Mouse (Mus musculus): ENCODE data around the gene Dok5. TPM values are rescaled to one million over a fixed set of nuclear protein-coding genes. Genes with fewer than 3 reads are reported as not detected.

Gene Dok5
- polyA plus RNA-seq, 1 experiment from 2014 or later = 59.1 TPM

- peak overlapping the region; percentile 59 for H3K4me3 ChIP-seq (replicated peaks; ENCODE audit: low read length)
- 18% methylated on average over 6 of the region's 6 CpGs for WGBS
- ATAC-seq (ENCODE audit: low FRiP score) = peak; percentile 37; the same call in 1 of the 2 replicates
- H3K27ac ChIP-seq = peak overlapping the region; percentile 86
- H3K4me2 ChIP-seq (replicated peaks) = peak overlapping the region; percentile 76
- H3K9ac ChIP-seq = peak overlapping the region; percentile 68
- H3K9me3 ChIP-seq (ENCODE audit: control insufficient read depth, low read length) = no peaks in the 10 kb centered on the region
- no peaks in the 10 kb centered on the region for H3K36me3 ChIP-seq (replicated peaks; ENCODE audit: control insufficient read depth, insufficient read depth)
- H3K4me1 ChIP-seq (replicated peaks; ENCODE audit: control insufficient read depth, insufficient read depth, low read length) = peaks cover 28% of the 10 kb centered on the region
- H3K27me3 ChIP-seq (ENCODE audit: control insufficient read depth, insufficient read depth, low read length) = no peaks in the 10 kb centered on the region
- DNase-seq (ENCODE audit: low spot score) = no peak
Observed at GRCm38 (mm10) chr2:170731205-170731604, 402 bp upstream of the Dok5 start.

DNA sequence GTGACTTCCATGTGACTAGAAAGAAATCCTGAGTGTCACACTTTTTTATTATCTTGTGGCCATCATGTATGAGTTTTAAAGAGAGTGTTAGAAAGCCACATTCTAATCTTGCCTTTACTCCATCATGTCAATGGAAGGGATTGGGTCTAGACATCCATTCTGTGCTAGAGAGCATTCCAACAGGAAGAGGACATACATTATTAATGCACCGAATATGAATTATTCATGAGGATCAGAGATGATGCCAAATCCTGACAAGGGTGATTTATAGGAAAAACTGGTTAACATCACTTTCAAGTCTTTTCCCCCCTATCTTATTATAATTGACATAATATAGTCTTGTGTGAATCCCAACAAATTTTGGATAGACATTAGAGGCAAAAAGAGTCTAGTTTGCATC is 2.1 kb downstream of the Dok5 start:
- H3K4me1 ChIP-seq (replicated peaks; ENCODE audit: control insufficient read depth, insufficient read depth, low read length) = peaks cover 28% of the 10 kb centered on the region
- no peaks in the 10 kb centered on the region for H3K9me3 ChIP-seq (ENCODE audit: control insufficient read depth, low read length)
- peak overlapping the region; percentile 59 for H3K4me3 ChIP-seq (replicated peaks; ENCODE audit: low read length)
- no peak overlapping the region; the same call in 1 of the 2 replicates for H3K27ac ChIP-seq
- peak overlapping the region; percentile 76 for H3K4me2 ChIP-seq (replicated peaks)
- ATAC-seq (ENCODE audit: low FRiP score) (no peak), DNase-seq (ENCODE audit: low spot score) (peak; percentile 59)
- WGBS = 60% methylated on average over 1 of the region's 1 CpGs
- no peaks in the 10 kb centered on the region for H3K36me3 ChIP-seq (replicated peaks; ENCODE audit: control insufficient read depth, insufficient read depth)
- H3K27me3 ChIP-seq (ENCODE audit: control insufficient read depth, insufficient read depth, low read length) = no peaks in the 10 kb centered on the region
- no peak overlapping the region for H3K9ac ChIP-seq

- DNase-seq (ENCODE audit: low spot score) (no peak), ATAC-seq (ENCODE audit: low FRiP score) (no peak)
- H3K4me2 ChIP-seq (replicated peaks) = peak overlapping the region; percentile 76
- H3K4me1 ChIP-seq (replicated peaks; ENCODE audit: control insufficient read depth, insufficient read depth, low read length) = peaks cover 28% of the 10 kb centered on the region
- H3K36me3 ChIP-seq (replicated peaks; ENCODE audit: control insufficient read depth, insufficient read depth) = no peaks in the 10 kb centered on the region
- no peaks in the 10 kb centered on the region for H3K27me3 ChIP-seq (ENCODE audit: control insufficient read depth, insufficient read depth, low read length)
- H3K9me3 ChIP-seq (ENCODE audit: control insufficient read depth, low read length) = no peaks in the 10 kb centered on the region
- no peak overlapping the region for H3K9ac ChIP-seq
- no peak overlapping the region for H3K27ac ChIP-seq
- peak overlapping the region; percentile 59; the same call in 1 of the 2 replicates for H3K4me3 ChIP-seq (replicated peaks; ENCODE audit: low read length)
- 43% methylated on average over 3 of the region's 3 CpGs for WGBS
Observed at GRCm38 (mm10) chr2:170734446-170734845, 2.8 kb downstream of the Dok5 start.

- WGBS = 88% methylated on average over 9 of the region's 9 CpGs
Observed at GRCm38 (mm10) chr2:170738446-170738845, 6.8 kb downstream of the Dok5 start.

DNA sequence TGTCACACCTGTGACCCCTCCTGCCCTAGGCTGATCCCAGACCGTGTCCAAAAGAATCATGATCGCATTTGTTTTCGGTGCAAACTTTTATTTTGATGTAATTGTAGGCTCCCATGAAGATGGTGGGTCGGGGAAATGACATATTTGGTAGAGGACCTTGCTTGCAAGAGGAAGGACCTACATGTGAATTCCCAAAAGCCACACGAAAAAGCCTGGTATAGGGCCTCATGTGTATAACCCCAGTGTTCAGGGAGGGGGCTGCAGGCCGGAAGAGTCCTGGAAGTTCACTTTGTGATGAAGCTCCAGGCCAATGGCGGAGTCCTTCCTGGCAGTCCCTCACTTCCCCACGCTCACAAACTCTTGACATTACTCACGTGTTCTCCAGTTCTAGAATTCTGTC is 7.3 kb downstream of the Dok5 start:
- peaks cover 20% of the 10 kb centered on the region; the same call in 1 of the 2 replicates for H3K4me1 ChIP-seq (replicated peaks; ENCODE audit: control insufficient read depth, insufficient read depth, low read length)
- no peaks in the 10 kb centered on the region for H3K9me3 ChIP-seq (ENCODE audit: control insufficient read depth, low read length)
- H3K4me3 ChIP-seq (replicated peaks; ENCODE audit: low read length) = no peak overlapping the region
- H3K4me2 ChIP-seq (replicated peaks) = no peak overlapping the region
- H3K27me3 ChIP-seq (ENCODE audit: control insufficient read depth, insufficient read depth, low read length) = no peaks in the 10 kb centered on the region
- WGBS = 93% methylated on average over 9 of the region's 9 CpGs
- DNase-seq (ENCODE audit: low spot score) (no peak), ATAC-seq (ENCODE audit: low FRiP score) (no peak)
- H3K9ac ChIP-seq = no peak overlapping the region
- no peaks in the 10 kb centered on the region for H3K36me3 ChIP-seq (replicated peaks; ENCODE audit: control insufficient read depth, insufficient read depth)
- H3K27ac ChIP-seq = no peak overlapping the region

More at GRCm38 (mm10) chr2:170738446-170738845, 6.8 kb downstream of the Dok5 start:
- H3K36me3 ChIP-seq (replicated peaks; ENCODE audit: control insufficient read depth, insufficient read depth) = no peaks in the 10 kb centered on the region
- H3K27ac ChIP-seq = no peak overlapping the region
- H3K27me3 ChIP-seq (ENCODE audit: control insufficient read depth, insufficient read depth, low read length) = no peaks in the 10 kb centered on the region
- H3K4me1 ChIP-seq (replicated peaks; ENCODE audit: control insufficient read depth, insufficient read depth, low read length) = peaks cover 20% of the 10 kb centered on the region
- no peak overlapping the region for H3K4me3 ChIP-seq (replicated peaks; ENCODE audit: low read length)
- no peak overlapping the region for H3K9ac ChIP-seq
- H3K9me3 ChIP-seq (ENCODE audit: control insufficient read depth, low read length) = no peaks in the 10 kb centered on the region
- no peak overlapping the region for H3K4me2 ChIP-seq (replicated peaks)
- ATAC-seq (ENCODE audit: low FRiP score) (no peak), DNase-seq (ENCODE audit: low spot score) (no peak)

DNA sequence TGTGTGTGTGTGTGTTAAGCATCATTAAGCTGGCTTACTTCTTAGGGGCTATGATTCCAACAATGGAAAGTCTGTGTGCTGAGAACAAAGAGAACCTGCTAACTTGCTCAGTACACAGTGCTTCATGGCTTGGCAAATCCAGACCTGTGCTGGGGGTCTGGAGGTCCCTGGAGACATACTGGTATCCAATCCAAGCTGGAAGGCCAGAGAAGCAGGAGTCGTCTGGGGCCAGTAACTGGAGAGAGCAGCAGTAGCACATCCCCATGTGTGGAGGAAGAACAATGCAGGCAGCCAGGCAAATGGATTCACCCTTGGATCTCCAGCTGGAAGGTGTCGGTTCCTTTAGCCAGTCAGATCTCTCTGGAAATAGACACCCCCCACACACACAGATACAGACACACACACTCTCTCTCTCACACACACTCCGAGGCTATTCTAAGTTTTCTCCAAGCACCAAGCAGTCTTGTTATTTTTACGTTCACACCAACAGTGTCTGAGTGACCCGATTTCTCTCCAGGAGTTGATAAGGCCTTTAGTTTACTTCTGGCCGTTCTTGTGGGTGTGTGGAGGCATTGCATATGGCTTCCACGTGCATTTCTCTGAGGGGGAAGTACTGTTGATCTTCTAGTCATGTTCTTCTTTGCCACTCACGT is 8.2 kb downstream of the Dok5 start:
- Histone ChIP-seq H3K4me3 (replicated peaks; ENCODE audit: low read length) (no peak overlapping the region), H3K36me3 (replicated peaks; ENCODE audit: control insufficient read depth, insufficient read depth) (no peaks in the 10 kb centered on the region), H3K4me1 (replicated peaks; ENCODE audit: control insufficient read depth, insufficient read depth, low read length) (peaks cover 17% of the 10 kb centered on the region), H3K27ac (0 out of 2 replicates have a peak overlapping the region, but pooled peaks have one; percentile 1), H3K27me3 (ENCODE audit: control insufficient read depth, insufficient read depth, low read length) (no peaks in the 10 kb centered on the region), H3K9ac (no peak overlapping the region), H3K9me3 (ENCODE audit: control insufficient read depth, low read length) (no peaks in the 10 kb centered on the region), H3K4me2 (replicated peaks) (no peak overlapping the region)
- WGBS = 64% methylated on average over 8 of the region's 8 CpGs
- 0 out of 2 replicates have a peak, but pooled peaks have one; percentile 51 for ATAC-seq (ENCODE audit: low FRiP score)
- DNase-seq (ENCODE audit: low spot score) = no peak

DNA sequence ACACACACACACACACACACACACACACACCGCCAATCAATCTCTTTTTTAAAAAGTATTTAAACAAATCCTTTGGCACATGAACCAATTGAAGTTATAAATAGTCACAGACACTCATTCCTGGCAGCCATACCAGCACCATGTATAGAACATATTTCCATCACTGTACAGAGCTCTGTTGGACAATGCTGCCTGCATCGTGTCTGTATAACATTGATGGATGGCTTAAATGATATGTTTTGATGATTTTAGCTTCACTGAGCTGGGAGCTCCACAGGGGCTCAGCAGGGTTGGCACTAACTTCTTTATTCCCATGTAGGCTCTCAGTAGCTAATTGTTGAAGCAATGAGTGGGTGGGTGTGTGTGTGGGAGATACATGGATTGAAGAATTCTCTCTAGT is 11.9 kb downstream of the Dok5 start:
- ATAC-seq (ENCODE audit: low FRiP score) (no peak), DNase-seq (ENCODE audit: low spot score) (no peak)
- H3K9ac ChIP-seq = no peak overlapping the region
- no peak overlapping the region for H3K27ac ChIP-seq
- peaks cover 8% of the 10 kb centered on the region; the same call in 1 of the 2 replicates for H3K4me1 ChIP-seq (replicated peaks; ENCODE audit: control insufficient read depth, insufficient read depth, low read length)
- no peaks in the 10 kb centered on the region for H3K27me3 ChIP-seq (ENCODE audit: control insufficient read depth, insufficient read depth, low read length)
- H3K36me3 ChIP-seq (replicated peaks; ENCODE audit: control insufficient read depth, insufficient read depth) = no peaks in the 10 kb centered on the region
- H3K4me2 ChIP-seq (replicated peaks) = no peak overlapping the region
- 66% methylated on average over 2 of the region's 2 CpGs for WGBS
- H3K9me3 ChIP-seq (ENCODE audit: control insufficient read depth, low read length) = 0 out of 2 replicates have a peak, but pooled peaks cover 4% of the 10 kb centered on the region
- no peak overlapping the region for H3K4me3 ChIP-seq (replicated peaks; ENCODE audit: low read length)

- DNase-seq (ENCODE audit: low spot score) (no peak), ATAC-seq (ENCODE audit: low FRiP score) (peak; percentile 57; the same call in 1 of the 2 replicates)
- Histone ChIP-seq H3K36me3 (replicated peaks; ENCODE audit: control insufficient read depth, insufficient read depth) (no peaks in the 10 kb centered on the region), H3K9ac (no peak overlapping the region), H3K4me3 (replicated peaks; ENCODE audit: low read length) (no peak overlapping the region), H3K27me3 (ENCODE audit: control insufficient read depth, insufficient read depth, low read length) (no peaks in the 10 kb centered on the region), H3K27ac (peak overlapping the region; percentile 41), H3K4me1 (replicated peaks; ENCODE audit: control insufficient read depth, insufficient read depth, low read length) (peaks cover 14% of the 10 kb centered on the region), H3K4me2 (replicated peaks) (no peak overlapping the region), H3K9me3 (ENCODE audit: control insufficient read depth, low read length) (0 out of 2 replicates have a peak, but pooled peaks cover 4% of the 10 kb centered on the region)
- 38% methylated on average over 3 of the region's 3 CpGs for WGBS
Observed at GRCm38 (mm10) chr2:170748901-170749300, 17.3 kb downstream of the Dok5 start.

GRCm38 (mm10) chr2:170752191-170752850 is 20.7 kb downstream of the Dok5 start:
- peak overlapping the region; percentile 20; the same call in 1 of the 2 replicates for H3K27ac ChIP-seq
- no peaks in the 10 kb centered on the region for H3K27me3 ChIP-seq (ENCODE audit: control insufficient read depth, insufficient read depth, low read length)
- H3K4me3 ChIP-seq (replicated peaks; ENCODE audit: low read length) = no peak overlapping the region
- WGBS = 78% methylated on average over 10 of the region's 10 CpGs
- DNase-seq (ENCODE audit: low spot score) (no peak), ATAC-seq (ENCODE audit: low FRiP score) (no peak)
- H3K4me2 ChIP-seq (replicated peaks) = no peak overlapping the region
- H3K9ac ChIP-seq = no peak overlapping the region
- no peaks in the 10 kb centered on the region for H3K9me3 ChIP-seq (ENCODE audit: control insufficient read depth, low read length)
- H3K36me3 ChIP-seq (replicated peaks; ENCODE audit: control insufficient read depth, insufficient read depth) = no peaks in the 10 kb centered on the region
- H3K4me1 ChIP-seq (replicated peaks; ENCODE audit: control insufficient read depth, insufficient read depth, low read length) = peaks cover 25% of the 10 kb centered on the region

Measured in hindbrain, embryonic 14.5 days (tissue).